Mouse (Mus musculus): ENCODE data around the gene Dcbld2. TPM values are rescaled to one million over a fixed set of nuclear protein-coding genes. Genes with fewer than 3 reads are reported as not detected.

The Dcbld2 gene
- polyA plus RNA-seq, 1 experiment from 2014 or later: 19.6 TPM

DNA sequence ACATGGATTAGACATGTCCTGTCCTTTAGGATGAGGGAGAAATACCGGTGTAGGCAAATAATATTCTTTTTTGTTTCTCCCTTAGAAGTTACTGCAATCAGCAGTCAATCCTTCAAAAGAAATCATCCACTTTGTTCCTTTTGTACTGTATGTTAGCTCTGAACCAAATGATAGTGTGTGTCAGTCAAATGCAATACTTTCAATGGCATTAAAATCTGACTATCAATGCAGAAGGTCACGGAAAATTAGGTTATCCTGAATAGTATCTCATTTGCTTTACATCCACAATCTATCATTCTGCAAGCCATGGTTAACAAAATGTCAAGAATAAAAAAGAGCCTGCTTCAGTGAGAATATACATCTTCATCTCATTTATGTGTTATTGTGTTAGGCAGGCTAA is 7.2 kb upstream of the Dcbld2 start:
- Histone ChIP-seq H3K27me3 (ENCODE audit: control insufficient read depth, insufficient read depth, low read length) (no peaks in the 10 kb centered on the region), H3K27ac (ENCODE audit: low read depth, low read length) (no peak overlapping the region), H3K9me3 (replicated peaks; ENCODE audit: control insufficient read depth, low read length) (no peaks in the 10 kb centered on the region), H3K9ac (ENCODE audit: low read depth, low read length) (no peak overlapping the region), H3K4me1 (ENCODE audit: control insufficient read depth, insufficient read depth, low read length) (no peaks in the 10 kb centered on the region), H3K4me3 (ENCODE audit: low read depth, low read length) (no peak overlapping the region), H3K4me2 (no peak overlapping the region), H3K36me3 (ENCODE audit: control insufficient read depth, insufficient read depth, low read length) (no peaks in the 10 kb centered on the region)
- WGBS (ENCODE audit: insufficient replicate concordance): 79% methylated on average over 2 of the region's 2 CpGs
- no peak for ATAC-seq (replicated peaks; ENCODE audit: insufficient number of reproducible peaks, low FRiP score, low TSS enrichment)

GRCm38 (mm10) chr16:58404665-58405064 is 3.6 kb upstream of the Dcbld2 start:
- 64% methylated on average over 7 of the region's 7 CpGs for WGBS (ENCODE audit: insufficient replicate concordance)
- Histone ChIP-seq H3K9ac (ENCODE audit: low read depth, low read length) (no peak overlapping the region), H3K36me3 (ENCODE audit: control insufficient read depth, insufficient read depth, low read length) (no peaks in the 10 kb centered on the region), H3K27ac (ENCODE audit: low read depth, low read length) (no peak overlapping the region), H3K27me3 (ENCODE audit: control insufficient read depth, insufficient read depth, low read length) (no peaks in the 10 kb centered on the region), H3K4me2 (no peak overlapping the region), H3K4me3 (ENCODE audit: low read depth, low read length) (no peak overlapping the region), H3K9me3 (replicated peaks; ENCODE audit: control insufficient read depth, low read length) (no peaks in the 10 kb centered on the region), H3K4me1 (ENCODE audit: control insufficient read depth, insufficient read depth, low read length) (0 out of 2 replicates have a peak, but pooled peaks cover 3% of the 10 kb centered on the region)
- no peak for ATAC-seq (replicated peaks; ENCODE audit: insufficient number of reproducible peaks, low FRiP score, low TSS enrichment)

GRCm38 (mm10) chr16:58405271-58405670 is 3.0 kb upstream of the Dcbld2 start:
- peaks cover 6% of the 10 kb centered on the region; the same call in 1 of the 2 replicates for H3K4me1 ChIP-seq (ENCODE audit: control insufficient read depth, insufficient read depth, low read length)
- no peak for ATAC-seq (replicated peaks; ENCODE audit: insufficient number of reproducible peaks, low FRiP score, low TSS enrichment)
- H3K36me3 ChIP-seq (ENCODE audit: control insufficient read depth, insufficient read depth, low read length): no peaks in the 10 kb centered on the region
- H3K9me3 ChIP-seq (replicated peaks; ENCODE audit: control insufficient read depth, low read length): no peaks in the 10 kb centered on the region
- H3K27ac ChIP-seq (ENCODE audit: low read depth, low read length): no peak overlapping the region
- WGBS (ENCODE audit: insufficient replicate concordance): 79% methylated on average over 4 of the region's 4 CpGs
- H3K27me3 ChIP-seq (ENCODE audit: control insufficient read depth, insufficient read depth, low read length): no peaks in the 10 kb centered on the region
- no peak overlapping the region for H3K4me2 ChIP-seq
- no peak overlapping the region for H3K9ac ChIP-seq (ENCODE audit: low read depth, low read length)
- H3K4me3 ChIP-seq (ENCODE audit: low read depth, low read length): no peak overlapping the region

DNA sequence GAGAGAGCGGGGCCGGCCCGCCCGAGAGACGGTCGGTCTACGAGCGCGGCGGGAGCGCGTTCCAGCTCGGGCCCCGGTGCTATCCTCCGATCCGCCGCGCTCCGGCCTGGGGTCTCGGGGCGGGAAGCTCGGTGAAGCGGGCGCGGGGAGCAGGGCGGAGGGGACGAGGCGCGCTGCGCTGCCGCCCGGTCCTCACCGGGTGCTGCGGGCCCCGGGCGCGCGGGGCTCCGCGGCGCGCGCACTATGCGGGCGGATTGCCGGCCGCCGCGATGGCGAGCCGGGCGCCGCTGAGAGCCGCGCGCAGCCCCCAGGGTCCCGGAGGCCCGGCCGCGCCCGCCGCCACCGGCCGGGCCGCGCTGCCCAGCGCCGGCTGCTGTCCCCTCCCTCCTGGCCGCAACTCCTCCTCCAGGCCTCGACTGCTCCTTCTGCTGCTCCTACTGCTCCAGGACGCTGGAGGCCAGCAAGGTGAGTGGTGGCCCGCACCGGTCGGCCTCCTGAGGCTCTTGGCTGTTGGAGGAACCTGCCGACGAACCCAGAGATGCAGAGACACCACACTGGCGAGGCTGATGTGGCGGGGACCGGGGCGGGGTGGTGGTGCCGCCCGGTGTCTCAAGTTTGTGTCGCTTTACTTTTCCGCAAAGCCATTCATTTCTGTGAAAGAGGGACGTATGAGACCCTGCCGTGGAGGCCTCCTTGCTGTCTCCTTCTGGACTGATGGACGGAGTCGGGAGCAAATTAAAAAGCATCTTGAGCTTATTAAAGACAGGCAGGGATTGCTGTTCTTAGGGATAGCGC is 441 bp downstream of the Dcbld2 start:
- Histone ChIP-seq H3K4me2 (peak overlapping the region; percentile 80), H3K4me1 (ENCODE audit: control insufficient read depth, insufficient read depth, low read length) (peaks cover 25% of the 10 kb centered on the region), H3K9ac (ENCODE audit: low read depth, low read length) (peak overlapping the region; percentile 93), H3K27me3 (ENCODE audit: control insufficient read depth, insufficient read depth, low read length) (no peaks in the 10 kb centered on the region), H3K27ac (ENCODE audit: low read depth, low read length) (peak overlapping the region; percentile 86), H3K36me3 (ENCODE audit: control insufficient read depth, insufficient read depth, low read length) (no peaks in the 10 kb centered on the region), H3K4me3 (ENCODE audit: low read depth, low read length) (peak overlapping the region; percentile 89), H3K9me3 (replicated peaks; ENCODE audit: control insufficient read depth, low read length) (no peaks in the 10 kb centered on the region)
- ATAC-seq (replicated peaks; ENCODE audit: insufficient number of reproducible peaks, low FRiP score, low TSS enrichment): peak; percentile 56
- under 1% methylated on average over 74 of the region's 89 CpGs for WGBS (ENCODE audit: insufficient replicate concordance)

DNA sequence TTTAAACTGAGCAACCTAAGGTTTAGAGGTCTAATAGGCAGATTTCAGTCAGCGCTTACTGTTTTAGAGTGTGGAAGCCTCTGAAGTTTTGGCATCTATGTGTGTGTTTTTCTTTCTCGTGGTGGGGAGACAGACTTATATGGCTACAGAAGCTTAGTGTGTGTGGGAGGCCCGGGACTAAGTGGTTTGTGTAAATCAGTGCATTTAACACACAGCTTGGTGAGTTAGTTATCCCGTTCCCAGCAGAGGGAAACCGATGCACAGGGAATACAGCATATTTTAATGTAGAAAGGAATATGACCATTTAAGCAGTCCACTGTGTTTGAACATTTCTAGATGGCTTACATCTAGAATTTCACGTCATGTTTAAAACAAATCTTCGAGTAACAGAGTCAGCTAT is 1.6 kb downstream of the Dcbld2 start:
- H3K27ac ChIP-seq (ENCODE audit: low read depth, low read length): peak overlapping the region; percentile 86
- peak overlapping the region; percentile 89 for H3K4me3 ChIP-seq (ENCODE audit: low read depth, low read length)
- peak overlapping the region; percentile 80 for H3K4me2 ChIP-seq
- H3K9ac ChIP-seq (ENCODE audit: low read depth, low read length): peak overlapping the region; percentile 93
- ATAC-seq (replicated peaks; ENCODE audit: insufficient number of reproducible peaks, low FRiP score, low TSS enrichment): no peak
- 40% methylated on average over 7 of the region's 7 CpGs for WGBS (ENCODE audit: insufficient replicate concordance)
- H3K36me3 ChIP-seq (ENCODE audit: control insufficient read depth, insufficient read depth, low read length): no peaks in the 10 kb centered on the region
- H3K9me3 ChIP-seq (replicated peaks; ENCODE audit: control insufficient read depth, low read length): no peaks in the 10 kb centered on the region
- H3K27me3 ChIP-seq (ENCODE audit: control insufficient read depth, insufficient read depth, low read length): no peaks in the 10 kb centered on the region
- peaks cover 31% of the 10 kb centered on the region for H3K4me1 ChIP-seq (ENCODE audit: control insufficient read depth, insufficient read depth, low read length)

GRCm38 (mm10) chr16:58414801-58415200 is 6.6 kb downstream of the Dcbld2 start:
- H3K36me3 ChIP-seq (ENCODE audit: control insufficient read depth, insufficient read depth, low read length): no peaks in the 10 kb centered on the region
- no peaks in the 10 kb centered on the region for H3K9me3 ChIP-seq (replicated peaks; ENCODE audit: control insufficient read depth, low read length)
- H3K27me3 ChIP-seq (ENCODE audit: control insufficient read depth, insufficient read depth, low read length): no peaks in the 10 kb centered on the region
- no peak overlapping the region for H3K4me2 ChIP-seq
- H3K4me1 ChIP-seq (ENCODE audit: control insufficient read depth, insufficient read depth, low read length): peaks cover 36% of the 10 kb centered on the region
- WGBS (ENCODE audit: insufficient replicate concordance): 83% methylated on average over 4 of the region's 4 CpGs
- no peak overlapping the region for H3K27ac ChIP-seq (ENCODE audit: low read depth, low read length)
- no peak overlapping the region for H3K9ac ChIP-seq (ENCODE audit: low read depth, low read length)
- no peak overlapping the region for H3K4me3 ChIP-seq (ENCODE audit: low read depth, low read length)
- ATAC-seq (replicated peaks; ENCODE audit: insufficient number of reproducible peaks, low FRiP score, low TSS enrichment): no peak

DNA sequence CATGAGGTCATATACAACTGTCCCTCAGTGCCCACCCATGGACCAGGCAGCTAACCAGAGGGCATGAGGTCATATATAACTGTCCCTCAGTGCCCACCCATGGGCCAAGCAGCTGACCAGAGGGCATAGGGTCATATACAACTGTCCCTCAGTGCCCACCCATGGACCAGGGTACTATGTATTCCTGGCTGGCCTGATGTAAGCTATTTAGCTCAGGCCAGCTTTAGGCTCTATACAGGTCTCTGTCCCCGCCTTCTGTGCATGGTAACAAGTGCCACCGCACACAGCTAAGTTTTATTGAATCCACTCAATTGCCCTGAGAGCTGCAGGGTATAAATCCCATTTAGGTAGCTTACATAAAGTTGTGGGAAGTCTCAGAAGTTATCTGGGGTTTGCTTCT is 7.3 kb downstream of the Dcbld2 start:
- Histone ChIP-seq H3K27ac (ENCODE audit: low read depth, low read length) (no peak overlapping the region), H3K4me1 (ENCODE audit: control insufficient read depth, insufficient read depth, low read length) (peaks cover 35% of the 10 kb centered on the region), H3K9me3 (replicated peaks; ENCODE audit: control insufficient read depth, low read length) (no peaks in the 10 kb centered on the region), H3K4me3 (ENCODE audit: low read depth, low read length) (no peak overlapping the region), H3K9ac (ENCODE audit: low read depth, low read length) (no peak overlapping the region), H3K4me2 (no peak overlapping the region), H3K36me3 (ENCODE audit: control insufficient read depth, insufficient read depth, low read length) (no peaks in the 10 kb centered on the region), H3K27me3 (ENCODE audit: control insufficient read depth, insufficient read depth, low read length) (no peaks in the 10 kb centered on the region)
- 95% methylated on average over 2 of the region's 2 CpGs for WGBS (ENCODE audit: insufficient replicate concordance)
- ATAC-seq (replicated peaks; ENCODE audit: insufficient number of reproducible peaks, low FRiP score, low TSS enrichment): peak; percentile 52; the same call in 1 of the 2 replicates

DNA sequence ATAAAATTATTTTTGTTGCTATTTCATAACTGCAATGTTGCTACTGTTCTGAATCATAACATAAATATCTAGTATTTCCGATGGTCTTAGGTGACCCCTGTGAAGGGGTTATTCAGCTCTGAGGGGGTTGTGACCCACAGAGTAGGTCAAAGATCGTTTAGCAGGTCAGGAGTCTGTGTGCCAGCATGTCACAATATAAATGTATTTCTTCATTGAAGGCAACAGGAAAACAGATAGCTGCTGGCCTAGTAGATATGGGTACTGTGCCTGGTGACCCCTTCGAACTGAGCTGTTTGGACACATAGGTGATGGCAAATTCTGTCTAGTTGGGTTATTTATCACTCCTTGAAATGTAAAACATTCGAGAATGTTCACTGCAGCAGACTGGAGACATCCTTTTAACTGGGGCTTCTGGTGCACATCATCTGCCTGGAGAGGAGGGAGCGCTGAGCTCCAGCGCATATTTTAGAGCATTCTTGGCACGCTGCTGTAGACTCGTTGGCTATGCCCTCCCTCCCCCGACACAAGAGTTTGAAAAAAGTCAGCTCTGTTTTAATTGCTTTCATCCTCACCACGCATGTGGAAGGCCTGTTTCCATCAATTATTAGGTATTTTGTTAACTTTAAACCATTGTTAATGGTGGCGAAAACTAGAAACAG is 13.6 kb downstream of the Dcbld2 start:
- 32% methylated on average over 11 of the region's 11 CpGs for WGBS (ENCODE audit: insufficient replicate concordance)

More for the DNA sequence above, 13.6 kb downstream of the Dcbld2 start:
- no peaks in the 10 kb centered on the region for H3K27me3 ChIP-seq (ENCODE audit: control insufficient read depth, insufficient read depth, low read length)
- no peak overlapping the region for H3K4me3 ChIP-seq (ENCODE audit: low read depth, low read length)
- H3K9me3 ChIP-seq (replicated peaks; ENCODE audit: control insufficient read depth, low read length): no peaks in the 10 kb centered on the region
- H3K9ac ChIP-seq (ENCODE audit: low read depth, low read length): no peak overlapping the region
- H3K36me3 ChIP-seq (ENCODE audit: control insufficient read depth, insufficient read depth, low read length): no peaks in the 10 kb centered on the region
- peak; percentile 73; the same call in 1 of the 2 replicates for ATAC-seq (replicated peaks; ENCODE audit: insufficient number of reproducible peaks, low FRiP score, low TSS enrichment)
- H3K4me1 ChIP-seq (ENCODE audit: control insufficient read depth, insufficient read depth, low read length): peaks cover 26% of the 10 kb centered on the region
- no peak overlapping the region for H3K4me2 ChIP-seq
- peak overlapping the region; percentile 76 for H3K27ac ChIP-seq (ENCODE audit: low read depth, low read length)

Data from heart, embryonic 11.5 days (tissue).